Mouse (Mus musculus) T-helper 17 cell (primary cell): ENCODE data around the gene Nipsnap2.

ENCODE experiments used
- in situ Hi-C, 2 experiments: fragments of 300-600 bp; cut with MboI, MseI; formaldehyde crosslinking; loops; 1 replicate in 1 of 2; 2 replicates in 1 of 2; pipeline ENCODE4 v1.15.1; 2025; ENCODE audit warnings: high pct_unique_total_duplicates in 2 of 2

Nipsnap2 gene

GRCm38 (mm10) chr5:129724834-129725773 is at the start of gene Nipsnap2:
Gene Nipsnap2, plus strand, starts transcription at chr5:129725063.
- in situ Hi-C loops, result no loop called here

- in situ Hi-C loops, result loop anchor here in 1 of 2 experiments (25.0 kb wide), 1 partner anchor 1177 kb away; no protein-coding TSS in a partner anchor
Measured at GRCm38 (mm10) chr5:129685141-129685540, 39.7 kb upstream of the Nipsnap2 start.

GRCm38 (mm10) chr5:129687621-129688020 is 37.2 kb upstream of the Nipsnap2 start:
- in situ Hi-C loops, result loop anchor here in 1 of 2 experiments (25.0 kb wide), 1 partner anchor 1175 kb away; no protein-coding TSS in a partner anchor

GRCm38 (mm10) chr5:129690528-129690927 is 34.3 kb upstream of the Nipsnap2 start:
- in situ Hi-C loops, result loop anchor here in 1 of 2 experiments (25.0 kb wide), 1 partner anchor 1172 kb away; no protein-coding TSS in a partner anchor

- in situ Hi-C loops, result no loop called here
Measured at GRCm38 (mm10) chr5:129700506-129700905, 24.4 kb upstream of the Nipsnap2 start.

GRCm38 (mm10) chr5:129701706-129702105 is 23.2 kb upstream of the Nipsnap2 start:
- in situ Hi-C loops, result no loop called here

GRCm38 (mm10) chr5:129703368-129703767 is 21.5 kb upstream of the Nipsnap2 start:
- in situ Hi-C loops, result no loop called here

- in situ Hi-C loops, result no loop called here
Measured at GRCm38 (mm10) chr5:129708412-129708811, 16.5 kb upstream of the Nipsnap2 start, which contains the start of gene Sept14. Gene Sept14, minus strand, starts transcription at chr5:129708512.

GRCm38 (mm10) chr5:129715326-129715861 is 9.5 kb upstream of the Nipsnap2 start, which contains the start of gene Mrps17:
Gene Mrps17, plus strand, starts transcription at chr5:129715497.
- in situ Hi-C loops, result loop anchor here in 1 of 2 experiments (5.0 kb wide), 1 partner anchor 72 kb away; the partner anchor contains the start of gene Psph

GRCm38 (mm10) chr5:129717016-129717415 is 7.8 kb upstream of the Nipsnap2 start:
- in situ Hi-C loops, result loop anchor here in 1 of 2 experiments (5.0 kb wide), 1 partner anchor 70 kb away; the partner anchor contains the start of gene Psph

- in situ Hi-C loops, result no loop called here
Measured at GRCm38 (mm10) chr5:129720176-129720575, 4.7 kb upstream of the Nipsnap2 start.

GRCm38 (mm10) chr5:129724268-129724667 is 595 bp upstream of the Nipsnap2 start:
- in situ Hi-C loops, result no loop called here

GRCm38 (mm10) chr5:129725774-129726392 is 1.0 kb downstream of the Nipsnap2 start:
- in situ Hi-C loops, result no loop called here

- in situ Hi-C loops, result no loop called here
Measured at GRCm38 (mm10) chr5:129726784-129727183, 1.9 kb downstream of the Nipsnap2 start.

- in situ Hi-C loops, result no loop called here
Measured at GRCm38 (mm10) chr5:129729286-129729685, 4.4 kb downstream of the Nipsnap2 start.

- in situ Hi-C loops, result no loop called here
Measured at GRCm38 (mm10) chr5:129730344-129730743, 5.5 kb downstream of the Nipsnap2 start.

- in situ Hi-C loops, result no loop called here
Measured at GRCm38 (mm10) chr5:129731021-129731420, 6.2 kb downstream of the Nipsnap2 start.

- in situ Hi-C loops, result loop anchor here in 1 of 2 experiments (5.0 kb wide), 1 partner anchor 124 kb away; no protein-coding TSS in a partner anchor
Measured at GRCm38 (mm10) chr5:129740976-129741375, 16.1 kb downstream of the Nipsnap2 start.

- in situ Hi-C loops, result loop anchor here in 1 of 2 experiments (5.0 kb wide), 1 partner anchor 126 kb away; no protein-coding TSS in a partner anchor
Measured at GRCm38 (mm10) chr5:129742903-129743488, 18.1 kb downstream of the Nipsnap2 start.

GRCm38 (mm10) chr5:129744050-129744449 is 19.2 kb downstream of the Nipsnap2 start:
- in situ Hi-C loops, result loop anchor here in 1 of 2 experiments (5.0 kb wide), 1 partner anchor 127 kb away; no protein-coding TSS in a partner anchor

- in situ Hi-C loops, result no loop called here
Measured at GRCm38 (mm10) chr5:129756886-129757285, 32.0 kb downstream of the Nipsnap2 start.
